Mouse (Mus musculus) heart, embryonic 11.5 days (tissue): ENCODE measurements around the gene Nxpe5. TPM values are rescaled to one million over a fixed set of nuclear protein-coding genes. Genes with fewer than 3 reads are reported as not detected.

Experiments
- ATAC-seq: fragments of 200-750 bp; cut with Nextera tagmentation; replicated peaks from 2 replicates; pipeline ENCODE4 v1.8.0; 2017; ENCODE audit warnings: moderate library complexity; ENCODE audit not compliant: insufficient number of reproducible peaks, low FRiP score, low TSS enrichment
- H3K27ac ChIP-seq: fragments of 300-500 bp; sonication (generic); 2 replicates; pipeline ENCODE4 v1.5.1; 2014; ENCODE audit warnings: mild to moderate bottlenecking, low read depth, low read length
- H3K27me3 ChIP-seq: fragments of 300-500 bp; sonication (generic); 2 replicates; pipeline ENCODE4 v1.6.1; 2014; ENCODE audit warnings: mild to moderate bottlenecking, low read length, mixed read lengths; ENCODE audit not compliant: control insufficient read depth, insufficient read depth
- H3K36me3 ChIP-seq: fragments of 300-500 bp; sonication (generic); 2 replicates; pipeline ENCODE4 v1.6.1; 2014; ENCODE audit warnings: mild to moderate bottlenecking, low read length, moderate library complexity, mixed read lengths; ENCODE audit not compliant: control insufficient read depth, insufficient read depth
- H3K4me1 ChIP-seq: fragments of 300-500 bp; sonication (generic); 2 replicates; pipeline ENCODE4 v1.6.1; 2014; ENCODE audit warnings: low read length; ENCODE audit not compliant: control insufficient read depth, insufficient read depth
- H3K4me2 ChIP-seq: fragments of 300-500 bp; sonication (generic); 2 replicates; pipeline ENCODE4 v1.6.1; 2014; ENCODE audit warnings: mild to moderate bottlenecking, moderate library complexity
- H3K4me3 ChIP-seq: fragments of 300-500 bp; sonication (generic); 2 replicates; pipeline ENCODE4 v1.5.1; 2014; ENCODE audit warnings: low read depth, low read length
- H3K9ac ChIP-seq: fragments of 300-500 bp; sonication (generic); 2 replicates; pipeline ENCODE4 v1.6.1; 2014; ENCODE audit warnings: mild to moderate bottlenecking, low read depth, low read length, moderate library complexity
- H3K9me3 ChIP-seq: fragments of 300-500 bp; sonication (generic); replicated peaks from 2 replicates; pipeline ENCODE4 v1.6.1; 2016; ENCODE audit warnings: low read length; ENCODE audit not compliant: control insufficient read depth
- WGBS: fragments of 180-500 bp; shearing (Covaris S2); extraction: QIAGEN DNeasy Blood & Tissue Kit; methylation state at CpG from one replicate; pipeline ENCODE4 v1.1.7; 2014; ENCODE audit not compliant: insufficient replicate concordance; 5-methylcytosine and 5-hydroxymethylcytosine counted together
- polyA plus RNA-seq: library from polyadenylated mRNA; unstranded; fragments of >200 nt; fragmentation: Nextera tagmentation; extraction: Ambion mirVana; gene quantifications from 2 replicates; pipeline ENCODE4 v1.2.1, GENCODE M21; 2014

The Nxpe5 gene
- polyA plus RNA-seq, 1 experiment from 2014 or later, result not detected

DNA sequence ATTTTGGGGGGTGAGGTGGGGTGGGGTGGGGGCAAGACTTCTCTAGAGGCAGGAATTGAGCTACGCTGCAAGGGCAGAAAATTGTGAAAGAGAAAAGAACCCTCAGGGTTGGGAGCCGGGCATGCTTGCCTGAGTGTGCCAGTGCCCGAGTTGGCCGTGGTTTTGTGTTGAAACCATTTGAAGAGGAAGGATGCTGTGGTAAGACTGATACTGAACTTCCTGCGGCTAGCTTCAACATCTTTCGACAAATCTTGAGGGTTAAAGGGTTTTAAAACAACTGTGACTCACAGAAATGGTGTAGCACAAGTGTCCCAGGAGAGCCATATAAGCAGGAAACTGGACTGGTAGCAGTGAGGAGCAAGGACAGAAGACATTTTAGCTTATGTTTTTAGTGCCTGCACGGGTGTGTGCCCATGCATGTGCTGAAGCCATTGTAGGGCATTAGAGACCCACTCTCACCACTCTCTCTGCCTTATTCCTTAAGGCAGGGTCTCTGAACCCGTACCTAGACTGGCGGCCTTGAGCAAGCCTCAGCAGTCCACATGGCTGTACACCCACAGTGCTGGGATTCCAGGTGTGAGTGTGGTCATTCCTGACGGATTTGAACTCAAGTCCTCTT, 31.4 kb downstream of the Nxpe5 start:
- peaks cover 37% of the 10 kb centered on the region for H3K4me1 ChIP-seq
- 87% methylated on average over 10 of the region's 10 CpGs for WGBS

DNA sequence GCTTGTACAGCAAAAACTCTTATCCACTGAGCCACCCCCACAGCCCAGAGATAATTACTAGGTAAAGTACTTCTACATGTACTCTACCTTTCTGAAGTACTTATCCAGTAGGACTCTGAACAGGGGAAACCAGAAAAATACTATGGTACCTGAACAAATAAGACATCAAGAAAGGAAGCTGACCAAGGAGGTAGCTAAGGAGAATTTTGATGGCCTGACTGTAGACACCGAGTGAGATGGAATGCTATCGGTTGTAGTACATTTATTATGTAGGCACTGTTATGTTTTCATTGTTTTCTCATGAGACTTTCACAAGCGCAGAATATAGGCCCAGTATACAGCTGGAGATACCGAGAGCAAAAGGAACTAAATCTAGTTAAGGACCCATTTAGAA, 31.9 kb downstream of the Nxpe5 start:
- peaks cover 41% of the 10 kb centered on the region for H3K4me1 ChIP-seq

More for the DNA sequence above, 31.4 kb downstream of the Nxpe5 start:
- Histone ChIP-seq H3K4me3 (no peak overlapping the region), H3K9me3 (no peaks in the 10 kb centered on the region), H3K9ac (no peak overlapping the region), H3K4me2 (no peak overlapping the region), H3K36me3 (peaks cover 12% of the 10 kb centered on the region), H3K27ac (no peak overlapping the region), H3K27me3 (no peaks in the 10 kb centered on the region)
- ATAC-seq, result no peak

DNA sequence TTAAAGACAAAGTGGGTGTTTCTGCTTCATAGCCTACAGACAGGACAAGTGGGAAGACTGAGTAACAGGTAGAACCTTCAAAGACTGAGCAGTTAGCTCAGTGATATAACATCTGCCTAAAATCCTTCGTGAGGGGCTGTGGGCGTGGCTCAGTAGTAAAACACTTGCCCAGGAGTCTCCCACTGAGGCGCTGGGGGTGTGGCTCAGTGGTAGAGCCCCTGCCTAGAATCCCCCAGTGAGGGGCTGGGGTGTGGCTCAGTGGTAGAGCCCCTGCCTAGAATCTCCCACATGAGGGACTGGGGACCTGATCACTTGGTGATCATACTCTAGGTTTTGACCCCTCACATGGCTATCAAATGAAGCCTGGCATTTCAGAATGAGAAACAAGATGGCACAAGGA, 32.4 kb downstream of the Nxpe5 start:
- Histone ChIP-seq H3K4me3 (no peak overlapping the region), H3K4me1 (peaks cover 46% of the 10 kb centered on the region), H3K27ac (peak overlapping the region; percentile 57; the same call in 1 of the 2 replicates), H3K9me3 (no peaks in the 10 kb centered on the region), H3K4me2 (no peak overlapping the region), H3K36me3 (peaks cover 12% of the 10 kb centered on the region), H3K9ac (no peak overlapping the region), H3K27me3 (no peaks in the 10 kb centered on the region)
- 85% methylated on average over 3 of the region's 3 CpGs for WGBS
- ATAC-seq, result no peak

More for the DNA sequence above, 31.9 kb downstream of the Nxpe5 start:
- 89% methylated on average over 4 of the region's 4 CpGs for WGBS
- H3K27me3 ChIP-seq, result no peaks in the 10 kb centered on the region
- H3K4me2 ChIP-seq, result no peak overlapping the region
- no peak overlapping the region for H3K4me3 ChIP-seq
- no peak overlapping the region for H3K9ac ChIP-seq
- no peaks in the 10 kb centered on the region for H3K9me3 ChIP-seq
- H3K36me3 ChIP-seq, result peaks cover 12% of the 10 kb centered on the region
- ATAC-seq, result no peak
- H3K27ac ChIP-seq, result no peak overlapping the region

DNA sequence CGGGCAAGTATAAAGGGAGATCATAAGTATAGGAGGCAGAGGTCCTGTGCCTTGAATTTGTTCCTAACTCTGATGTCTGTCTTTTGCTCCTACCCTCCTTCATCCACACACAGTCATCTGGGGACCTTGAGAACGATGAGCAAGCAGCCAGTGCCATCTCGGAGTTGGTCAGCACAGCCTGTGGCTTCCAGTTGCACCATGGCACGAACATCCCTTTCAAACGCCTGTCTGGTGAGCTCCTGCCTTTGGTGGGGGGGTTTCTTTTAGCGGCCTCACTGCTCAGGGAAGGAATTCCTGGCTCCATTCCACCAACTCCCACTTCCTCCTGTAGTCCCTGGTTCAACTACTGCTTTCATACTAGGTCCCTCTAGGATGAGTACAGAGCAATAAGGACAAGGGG, 32.8 kb downstream of the Nxpe5 start:
- Histone ChIP-seq H3K9ac (no peak overlapping the region), H3K4me1 (peaks cover 49% of the 10 kb centered on the region)
- ATAC-seq, result no peak

DNA sequence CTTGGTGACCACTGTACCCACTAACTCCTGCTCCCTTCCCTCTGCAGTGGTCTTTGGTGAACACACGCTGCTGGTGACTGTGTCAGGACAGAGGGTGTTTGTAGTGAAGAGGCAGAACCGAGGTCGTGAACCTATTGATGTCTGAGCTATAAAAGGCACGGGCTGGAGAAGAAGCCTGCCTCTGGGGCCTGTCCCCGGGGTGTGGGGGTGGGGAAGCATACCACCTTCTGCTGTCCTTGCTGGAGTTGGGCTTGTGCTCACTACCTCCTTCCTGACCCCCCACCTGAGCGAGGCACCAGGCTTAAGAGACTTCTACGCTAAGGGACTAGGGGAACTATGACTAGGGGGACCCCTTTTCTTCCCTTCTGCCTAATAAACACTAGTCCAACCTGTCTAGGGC, 33.3 kb downstream of the Nxpe5 start:
- Histone ChIP-seq H3K9me3 (no peaks in the 10 kb centered on the region), H3K9ac (no peak overlapping the region), H3K27ac (peak overlapping the region; percentile 57; the same call in 1 of the 2 replicates), H3K27me3 (no peaks in the 10 kb centered on the region), H3K4me3 (no peak overlapping the region), H3K36me3 (peaks cover 12% of the 10 kb centered on the region), H3K4me1 (peaks cover 49% of the 10 kb centered on the region), H3K4me2 (no peak overlapping the region)
- 52% methylated on average over 7 of the region's 7 CpGs for WGBS
- no peak for ATAC-seq

More for the DNA sequence above, 32.8 kb downstream of the Nxpe5 start:
- H3K9me3 ChIP-seq, result no peaks in the 10 kb centered on the region
- peaks cover 12% of the 10 kb centered on the region for H3K36me3 ChIP-seq
- H3K27me3 ChIP-seq, result no peaks in the 10 kb centered on the region
- 75% methylated on average over 6 of the region's 6 CpGs for WGBS
- peak overlapping the region; percentile 57 for H3K27ac ChIP-seq
- H3K4me2 ChIP-seq, result 0 out of 2 replicates have a peak overlapping the region, but pooled peaks have one; percentile 16
- H3K4me3 ChIP-seq, result no peak overlapping the region

DNA sequence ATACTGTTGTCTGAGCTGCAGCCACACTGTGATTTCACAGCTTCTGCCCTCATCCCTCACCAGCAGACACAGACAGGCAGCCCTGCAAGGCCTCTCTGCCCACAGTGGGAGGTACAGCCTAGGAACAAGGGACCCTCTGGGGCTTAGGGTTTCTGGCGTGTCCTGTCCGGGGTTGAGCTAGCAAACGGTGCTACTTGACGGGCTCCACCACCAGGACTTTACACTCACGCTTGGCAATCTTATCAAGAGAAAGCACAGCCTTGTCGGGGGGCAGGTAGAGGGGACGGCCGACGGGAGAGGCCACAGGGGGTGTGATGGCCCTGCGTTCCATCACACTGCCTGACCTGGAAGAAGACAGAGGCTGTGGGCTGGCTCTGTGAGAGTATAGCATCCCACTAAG, 34.4 kb downstream of the Nxpe5 start:
- 42% methylated on average over 10 of the region's 10 CpGs for WGBS
- Histone ChIP-seq H3K36me3 (peaks cover 12% of the 10 kb centered on the region), H3K9ac (no peak overlapping the region)

DNA sequence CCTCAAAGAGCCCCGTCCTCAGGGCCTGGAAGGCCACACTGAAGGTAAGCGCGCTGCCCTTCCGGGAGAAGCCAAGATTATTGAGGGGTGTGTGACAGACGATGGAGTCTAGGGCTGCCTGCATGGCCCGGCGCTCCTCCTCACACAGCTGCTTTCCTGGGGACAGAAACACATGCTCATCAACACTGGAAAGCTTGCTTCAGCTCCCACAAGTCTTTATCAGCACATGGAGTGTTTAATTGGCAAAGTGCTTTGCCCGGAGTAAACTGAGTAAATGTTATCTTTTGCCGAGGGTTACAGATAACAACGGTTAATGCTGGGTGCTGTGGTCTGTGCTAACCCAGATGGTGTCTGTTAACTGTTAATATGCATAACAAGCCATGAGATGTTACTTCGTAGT, 35.1 kb downstream of the Nxpe5 start:
- Histone ChIP-seq H3K27ac (0 out of 2 replicates have a peak overlapping the region, but pooled peaks have one; percentile 36), H3K9ac (no peak overlapping the region), H3K36me3 (peaks cover 12% of the 10 kb centered on the region), H3K9me3 (no peaks in the 10 kb centered on the region), H3K27me3 (no peaks in the 10 kb centered on the region), H3K4me1 (peaks cover 49% of the 10 kb centered on the region), H3K4me2 (no peak overlapping the region; the same call in 1 of the 2 replicates), H3K4me3 (no peak overlapping the region)
- no peak for ATAC-seq
- 50% methylated on average over 11 of the region's 11 CpGs for WGBS

More for the DNA sequence above, 34.4 kb downstream of the Nxpe5 start:
- Histone ChIP-seq H3K9me3 (no peaks in the 10 kb centered on the region), H3K27me3 (no peaks in the 10 kb centered on the region), H3K4me1 (peaks cover 49% of the 10 kb centered on the region), H3K4me3 (no peak overlapping the region), H3K27ac (peak overlapping the region; percentile 36; the same call in 1 of the 2 replicates), H3K4me2 (no peak overlapping the region)
- ATAC-seq, result no peak

DNA sequence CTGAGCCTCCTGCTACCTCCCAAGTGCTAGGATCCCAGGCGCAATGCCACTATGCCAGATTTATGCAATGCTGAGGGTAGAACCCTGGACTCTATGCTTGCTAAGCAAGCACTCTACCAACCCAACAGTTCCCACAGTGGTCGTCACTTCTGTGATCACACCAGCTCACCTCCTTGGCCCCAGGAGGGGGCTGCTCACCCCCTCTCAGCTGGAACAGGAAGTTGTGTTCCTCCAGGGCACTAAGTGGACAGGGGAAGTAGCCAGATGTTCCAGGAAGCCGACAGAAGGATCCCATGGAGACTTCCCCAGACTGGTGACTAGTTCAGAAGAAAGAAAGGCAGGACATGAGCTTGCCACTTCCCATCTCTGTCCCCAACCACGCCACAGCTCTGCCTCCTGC, 36.3 kb downstream of the Nxpe5 start:
- 69% methylated on average over 4 of the region's 4 CpGs for WGBS
- Histone ChIP-seq H3K36me3 (peaks cover 12% of the 10 kb centered on the region), H3K9me3 (no peaks in the 10 kb centered on the region), H3K9ac (no peak overlapping the region), H3K27ac (no peak overlapping the region), H3K27me3 (no peaks in the 10 kb centered on the region), H3K4me2 (no peak overlapping the region), H3K4me1 (peaks cover 44% of the 10 kb centered on the region), H3K4me3 (no peak overlapping the region)
- ATAC-seq, result no peak
